Mouse (Mus musculus) CD4-positive naive resting alpha-beta T cell, adult 76 days (primary cell): ENCODE data around the gene Cyp1a1. TPM values are rescaled to one million over a fixed set of nuclear protein-coding genes. Genes with fewer than 3 reads are reported as not detected.

ENCODE experiments used
- total RNA-seq: library from RNA; stranded (reverse); gene quantifications from one replicate; pipeline ENCODE4 v1.2.4, GENCODE M21; 2023

Cyp1a1 gene
- not detected for total RNA-seq

DNA sequence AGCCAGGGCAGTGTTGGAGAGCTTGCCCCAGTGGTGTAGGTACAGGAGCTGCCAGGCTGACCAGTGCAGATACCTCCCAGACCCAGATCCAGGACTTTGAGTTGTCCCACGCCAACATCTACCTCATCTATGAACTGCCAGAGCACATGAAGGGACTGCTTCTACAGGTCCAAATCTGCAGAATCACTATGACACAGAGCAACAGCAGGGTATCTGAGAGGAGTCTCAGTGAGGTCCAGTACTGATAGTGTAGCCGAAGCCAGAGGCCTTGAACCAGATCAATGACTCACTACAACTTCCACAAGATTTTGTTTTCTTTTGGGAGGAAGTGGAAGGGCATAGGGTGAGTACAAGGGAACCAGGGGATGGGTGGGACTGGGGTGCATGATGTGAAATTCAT is at the start of gene Cyp1a1:
Gene Cyp1a1, plus strand, starts transcription at position 178 of the 400 bp plus-strand sequence.

GRCm38 (mm10) chr9:57653283-57653682 is 34.4 kb upstream of the Cyp1a1 start, which contains the start of gene Csk:
Csk (minus strand) TSS chr9:57653631.

DNA sequence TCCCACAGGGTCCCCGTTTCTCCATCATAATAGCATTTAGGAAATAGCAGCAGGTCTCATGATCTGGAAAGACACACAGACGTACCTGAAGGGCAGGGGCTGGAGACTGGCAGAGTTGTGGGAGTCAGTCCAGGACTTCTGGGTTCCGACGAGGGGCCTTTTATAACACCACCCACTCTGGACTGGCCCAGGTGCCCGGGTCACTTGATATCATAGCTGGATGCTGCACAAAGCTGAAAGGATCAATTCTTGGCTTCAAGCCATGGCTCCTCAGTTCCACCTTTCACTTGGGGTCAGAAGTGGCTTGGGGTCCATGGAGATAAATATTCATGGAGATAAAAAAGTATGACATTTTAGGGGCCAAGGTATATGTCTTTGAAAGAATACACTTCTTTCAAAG is 4.2 kb upstream of the Cyp1a1 start, which contains the start of gene Cyp1a2:
Gene Cyp1a2, minus strand, starts transcription at position 184 of the 400 bp plus-strand sequence.

DNA sequence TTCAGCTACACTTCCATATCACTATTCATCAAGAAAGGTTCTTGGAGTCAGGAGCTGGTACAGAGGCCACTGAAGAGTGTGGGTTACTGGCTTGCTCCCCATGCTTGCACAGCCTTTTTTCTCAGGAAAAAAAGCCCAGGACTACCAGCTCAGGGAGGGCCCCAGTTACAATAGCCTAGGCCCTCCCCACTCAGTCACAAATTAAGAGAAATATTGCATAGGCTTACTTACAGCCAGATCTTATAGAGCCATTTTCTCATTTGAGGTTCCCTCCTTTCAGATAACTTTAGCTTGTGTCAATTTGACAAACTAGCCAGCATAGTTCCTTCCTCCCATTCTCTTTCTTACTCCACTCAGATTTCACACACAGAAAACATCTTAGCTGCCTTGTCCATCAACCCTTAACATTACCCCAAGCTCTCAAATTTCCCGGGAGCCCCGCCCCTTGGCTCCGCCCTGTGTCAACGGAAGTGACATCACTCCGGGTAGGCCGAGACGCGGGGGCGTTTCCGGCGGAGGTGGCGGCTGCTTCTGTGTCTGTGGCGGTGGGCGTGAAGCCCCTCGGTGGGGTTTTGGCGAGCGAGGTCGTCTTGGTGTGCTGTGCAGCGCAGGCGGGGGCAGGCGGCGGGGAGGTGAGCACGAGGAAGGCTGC is 20.5 kb downstream of the Cyp1a1 start, which contains the start of gene Edc3:
Gene Edc3, plus strand, starts transcription at position 473 of the 652 bp plus-strand sequence.

Other genes starting within 250 kb of the Cyp1a1 start
- 51.9 TPM for gene Ppcdc, start 247.8 kb upstream of the Cyp1a1 start, total RNA-seq
- 0.18 TPM for gene Scamp5, start 219.9 kb upstream of the Cyp1a1 start, total RNA-seq
- gene Rpp25, start 183.9 kb upstream of the Cyp1a1 start, total RNA-seq, result not detected
- gene Cox5a, start 166.7 kb upstream of the Cyp1a1 start, total RNA-seq, result 88.2 TPM
- gene Fam219b, start 150.4 kb upstream of the Cyp1a1 start, total RNA-seq, result 12.5 TPM
- 8.2 TPM for gene Mpi, start 135.2 kb upstream of the Cyp1a1 start, total RNA-seq
- gene Scamp2, start 127.0 kb upstream of the Cyp1a1 start, total RNA-seq, result 95.5 TPM
- gene Ulk3, start 98.5 kb upstream of the Cyp1a1 start, total RNA-seq, result 59.3 TPM
- not detected for gene Cplx3, start 81.6 kb upstream of the Cyp1a1 start, total RNA-seq
- gene Lman1l, start 67.2 kb upstream of the Cyp1a1 start, total RNA-seq, result 0.88 TPM
- gene Csk, start 34.3 kb upstream of the Cyp1a1 start, total RNA-seq, result 280 TPM
- gene Cyp1a2, start 4.2 kb upstream of the Cyp1a1 start, total RNA-seq, result not detected
- 17.1 TPM for gene Edc3, start 20.6 kb downstream of the Cyp1a1 start, total RNA-seq
- gene Clk3, start 77.9 kb downstream of the Cyp1a1 start, total RNA-seq, result 215 TPM
- 88.6 TPM for gene Arid3b, start 148.9 kb downstream of the Cyp1a1 start, total RNA-seq
- gene Ubl7, start 223.1 kb downstream of the Cyp1a1 start, total RNA-seq, result 85.6 TPM